Mouse (Mus musculus) stomach, postnatal 0 days (tissue): ENCODE measurements around the gene Plxna2.

Experiments used
- CTCF ChIP-seq: IDR thresholded peaks from 2 replicates; pipeline ENCODE4 v1.5.1; 2016; ENCODE audit warnings: antibody characterized with exemption, low read depth, mild to moderate bottlenecking, moderate library complexity
- EP300 ChIP-seq: optimal IDR thresholded peaks from 2 replicates; pipeline ENCODE3; 2016; ENCODE audit warnings: antibody characterized with exemption

DNA sequence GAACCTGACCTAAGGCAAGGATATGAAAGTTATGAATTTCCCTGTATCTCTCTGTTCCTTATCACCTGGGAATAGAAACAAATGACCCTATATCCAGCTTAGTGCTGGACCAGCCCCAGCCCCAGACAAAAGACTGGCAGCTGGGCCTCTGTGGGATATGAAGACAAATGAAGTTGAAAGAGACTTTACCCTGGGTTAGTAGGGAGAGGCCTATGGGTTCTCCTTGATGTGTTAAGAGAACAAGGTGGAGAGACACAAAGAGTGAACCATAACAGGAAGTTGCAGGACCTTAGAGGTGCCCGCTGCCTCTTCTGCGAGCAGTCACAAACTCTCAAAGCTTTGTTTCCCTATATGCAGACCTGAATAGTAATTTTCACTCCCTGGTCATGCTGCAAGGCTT, 76.8 kb downstream of the Plxna2 start:
- no peak for TF ChIP-seq EP300
- TF ChIP-seq CTCF: no peak
